Mouse (Mus musculus) hindbrain, embryonic 10.5 days (tissue): ENCODE results near the gene Ocln. TPM values are rescaled to one million over a fixed set of nuclear protein-coding genes. Genes with fewer than 3 reads are reported as not detected.

ENCODE experiments used
- DNase-seq: peaks from one replicate; pipeline ENCODE4 v3.0.0-alpha.2; 2017; ENCODE audit warnings: low spot score
- H3K27ac ChIP-seq: fragments of 300-500 bp; sonication (generic); 2 replicates; pipeline ENCODE4 v1.5.1; 2016; ENCODE audit warnings: mild to moderate bottlenecking, moderate library complexity
- H3K27me3 ChIP-seq: fragments of 300-500 bp; sonication (generic); 2 replicates; pipeline ENCODE4 v1.6.1; 2016; ENCODE audit warnings: mild to moderate bottlenecking; ENCODE audit not compliant: poor library complexity, insufficient read depth, severe bottlenecking
- H3K36me3 ChIP-seq: fragments of 300-500 bp; sonication (generic); 2 replicates; pipeline ENCODE4 v1.6.1; 2016; ENCODE audit warnings: mild to moderate bottlenecking, moderate library complexity
- H3K4me1 ChIP-seq: fragments of 300-500 bp; sonication (generic); replicated peaks from 2 replicates; pipeline ENCODE4 v1.6.1; 2016; ENCODE audit warnings: mild to moderate bottlenecking
- H3K4me3 ChIP-seq: fragments of 300-500 bp; sonication (generic); 2 replicates; pipeline ENCODE4 v1.5.1; 2016; ENCODE audit warnings: mild to moderate bottlenecking, moderate library complexity
- H3K9me3 ChIP-seq: fragments of 300-500 bp; sonication (generic); 2 replicates; pipeline ENCODE4 v1.6.1; 2016; ENCODE audit warnings: mild to moderate bottlenecking, moderate library complexity
- WGBS: fragments of 180-500 bp; shearing (Covaris S2); methylation state at CpG from one replicate; pipeline ENCODE4 v1.1.7; 2016; 5-methylcytosine and 5-hydroxymethylcytosine counted together
- polyA plus RNA-seq: library from polyadenylated mRNA; unstranded; fragments of >200 nt; fragmentation: Nextera tagmentation; extraction: Ambion mirVana; gene quantifications from 2 replicates; pipeline ENCODE4 v1.2.1, GENCODE M21; 2016

Gene Ocln
- polyA plus RNA-seq: 4.4 TPM in 2 replicates

DNA sequence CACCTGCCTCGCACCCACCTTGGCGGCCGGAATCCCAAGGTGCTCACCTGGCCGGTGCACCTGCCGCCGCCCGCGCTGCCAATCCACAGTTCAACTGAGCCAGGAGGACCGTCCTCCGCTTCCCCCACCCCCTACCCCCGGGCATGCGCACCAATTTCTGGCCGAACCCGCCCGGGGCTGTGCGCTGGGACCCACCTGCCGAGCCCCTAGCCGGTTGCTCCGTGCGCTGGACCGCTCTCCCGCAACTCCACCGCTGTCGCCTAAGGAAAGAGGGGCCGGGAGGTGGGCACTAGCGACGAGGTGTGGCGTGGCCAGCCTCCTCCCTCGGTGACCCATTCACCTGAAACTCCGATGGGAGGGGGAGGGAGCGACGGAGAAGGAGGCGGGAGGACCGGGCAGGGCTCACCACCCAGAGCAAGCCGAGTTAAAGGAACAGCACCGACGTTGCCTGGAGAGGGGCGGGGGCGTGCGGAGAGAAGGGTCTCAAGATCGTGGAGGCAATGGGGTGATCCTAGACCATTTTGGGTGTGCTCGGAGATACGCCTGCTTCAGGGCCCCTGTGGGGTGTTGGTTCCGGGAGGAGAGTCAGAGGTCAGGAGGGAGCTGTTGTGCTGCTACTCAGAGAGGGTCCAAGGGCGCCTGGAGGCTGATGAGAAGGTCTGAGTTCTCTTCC lies at the start of gene Ocln:
TSS of gene Ocln (minus strand) at position 350 of the 673 bp plus-strand sequence.
- WGBS: under 1% methylated on average over 45 of the region's 45 CpGs
- Histone ChIP-seq H3K27ac (peak within 1 kb of the TSS; percentile 68), H3K36me3 (no peaks in the 10 kb centered on the region), H3K4me1 (peaks cover 21% of the 10 kb centered on the region), H3K27me3 (peaks cover 62% of the 10 kb centered on the region), H3K4me3 (peak within 1 kb of the TSS; percentile 74), H3K9me3 (no peaks in the 10 kb centered on the region)
- peak; percentile 62 for DNase-seq

DNA sequence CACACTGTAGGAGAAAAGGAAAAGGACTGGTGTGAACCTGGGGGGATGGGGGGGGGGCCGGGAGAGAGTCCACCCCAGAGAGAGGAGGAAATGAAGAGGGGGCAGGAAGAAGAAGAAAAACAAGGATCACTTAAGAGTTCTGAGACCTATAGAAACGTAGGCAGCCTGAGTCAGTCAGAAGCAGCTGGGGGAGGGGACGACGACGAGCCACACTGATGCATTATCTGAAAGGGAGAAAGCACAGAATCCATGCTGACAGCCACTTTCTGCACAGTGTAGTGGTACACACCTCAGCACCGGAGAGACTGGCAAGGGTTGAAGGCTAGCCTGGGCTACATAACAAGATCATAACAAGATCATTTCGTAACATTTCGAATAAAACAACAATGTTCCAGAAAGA lies 48.5 kb upstream of the Ocln start:
- 64% methylated on average over 8 of the region's 8 CpGs for WGBS
- Histone ChIP-seq H3K4me3 (no peak overlapping the region), H3K27ac (no peak overlapping the region), H3K36me3 (no peaks in the 10 kb centered on the region), H3K27me3 (no peaks in the 10 kb centered on the region), H3K4me1 (peaks cover 15% of the 10 kb centered on the region; the same call in 1 of the 2 replicates), H3K9me3 (no peaks in the 10 kb centered on the region)
- no peak for DNase-seq

DNA sequence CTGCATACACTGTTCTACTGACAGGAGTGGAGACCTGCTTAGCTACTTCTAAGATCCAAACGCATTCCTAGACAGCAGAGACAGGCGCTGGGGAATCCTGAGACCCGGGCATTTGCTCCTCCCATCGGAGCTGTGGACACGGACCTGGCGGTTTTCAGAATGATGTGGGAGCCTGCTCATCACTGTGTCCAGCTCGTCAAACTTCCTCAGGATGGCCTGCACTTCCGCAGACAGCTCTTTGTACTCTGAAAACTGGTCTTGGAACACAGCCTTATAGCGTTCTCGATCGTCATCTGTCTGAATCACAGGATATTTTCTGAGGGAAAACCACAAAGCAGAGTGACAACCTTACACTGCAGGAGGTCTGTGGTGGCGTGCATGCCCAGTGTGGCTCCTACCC lies 47.8 kb upstream of the Ocln start:
- 77% methylated on average over 12 of the region's 12 CpGs for WGBS
- peaks cover 15% of the 10 kb centered on the region; the same call in 1 of the 2 replicates for H3K4me1 ChIP-seq
- no peaks in the 10 kb centered on the region for H3K9me3 ChIP-seq
- H3K27me3 ChIP-seq: no peaks in the 10 kb centered on the region
- no peak for DNase-seq
- no peak overlapping the region for H3K27ac ChIP-seq
- H3K36me3 ChIP-seq: no peaks in the 10 kb centered on the region
- H3K4me3 ChIP-seq: no peak overlapping the region

DNA sequence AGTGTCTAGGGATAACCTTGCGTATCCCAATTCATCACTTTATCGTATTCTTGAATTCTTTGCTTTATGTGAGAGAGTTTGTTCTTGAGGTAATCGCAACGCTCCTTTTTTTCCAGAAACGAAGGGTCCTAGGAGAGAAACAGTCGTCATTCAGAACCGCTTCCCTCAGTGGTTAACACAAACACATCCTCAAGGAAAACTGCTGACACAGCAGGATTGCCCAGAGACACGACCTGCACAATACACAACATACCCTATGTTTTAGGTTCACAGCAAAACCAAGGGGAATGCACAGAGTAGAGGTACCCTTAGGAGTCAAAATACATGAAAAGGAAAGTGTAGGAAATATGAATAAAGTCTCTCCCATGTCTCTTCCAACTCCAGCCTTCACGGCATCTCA lies 44.8 kb upstream of the Ocln start:
- Histone ChIP-seq H3K4me3 (no peak overlapping the region), H3K36me3 (no peaks in the 10 kb centered on the region), H3K27ac (no peak overlapping the region), H3K4me1 (peaks cover 10% of the 10 kb centered on the region; the same call in 1 of the 2 replicates), H3K9me3 (no peaks in the 10 kb centered on the region), H3K27me3 (no peaks in the 10 kb centered on the region)
- 78% methylated on average over 9 of the region's 9 CpGs for WGBS
- no peak for DNase-seq

DNA sequence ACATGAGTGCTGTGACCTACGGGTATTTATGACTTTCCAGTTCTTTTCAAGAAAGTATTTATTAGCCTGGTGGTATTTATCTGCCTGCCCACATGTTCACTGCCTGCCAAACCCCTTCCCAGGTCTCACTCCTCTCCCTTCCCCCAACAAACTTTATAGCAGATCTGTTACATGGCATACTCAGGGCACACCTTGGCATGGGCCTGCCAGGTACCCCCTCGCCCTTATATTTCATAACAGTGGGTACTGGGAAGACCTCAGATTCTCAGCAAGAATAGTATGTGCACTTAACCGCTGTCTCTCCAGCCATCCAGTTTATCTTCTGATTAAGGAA lies 43.0 kb upstream of the Ocln start:
- no peaks in the 10 kb centered on the region for H3K27me3 ChIP-seq
- no peak for DNase-seq
- no peaks in the 10 kb centered on the region for H3K36me3 ChIP-seq
- H3K27ac ChIP-seq: no peak overlapping the region
- 87% methylated on average over 3 of the region's 3 CpGs for WGBS
- no peak overlapping the region for H3K4me3 ChIP-seq
- peaks cover 5% of the 10 kb centered on the region; the same call in 1 of the 2 replicates for H3K4me1 ChIP-seq
- no peaks in the 10 kb centered on the region for H3K9me3 ChIP-seq

DNA sequence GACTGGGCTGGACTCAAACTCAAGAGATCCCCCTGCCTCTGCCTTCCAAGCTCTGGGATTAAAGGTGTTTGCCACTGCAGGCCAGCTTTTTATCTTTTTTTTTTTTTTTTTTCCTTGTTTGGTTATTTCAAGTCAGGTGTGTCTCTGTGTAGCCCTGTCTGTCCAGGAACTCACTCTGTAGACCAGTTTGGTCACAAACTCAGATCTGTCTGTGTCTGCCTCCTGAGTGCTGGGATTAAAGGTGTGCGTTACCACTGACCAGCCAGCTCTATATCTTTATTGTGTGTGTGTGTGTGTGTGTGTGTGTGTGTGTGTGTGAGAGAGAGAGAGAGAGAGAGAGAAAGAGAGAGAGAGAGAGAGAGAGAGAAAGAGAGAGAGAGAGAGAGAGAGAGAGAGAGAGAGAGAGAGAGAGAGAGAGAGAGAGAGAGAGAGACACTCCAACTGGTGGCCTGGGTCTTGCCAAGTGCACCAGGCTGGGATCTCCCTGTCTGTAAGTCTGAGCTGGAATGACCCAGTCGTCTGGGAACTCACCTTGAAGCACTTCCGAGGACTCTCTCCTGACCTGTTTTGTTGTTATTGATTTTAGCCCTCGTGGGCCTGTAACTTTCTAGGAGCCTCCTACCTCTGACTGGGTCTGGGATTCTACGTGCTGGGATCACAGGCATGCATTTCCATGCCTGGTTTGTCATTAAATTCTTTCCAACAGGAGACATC lies 42.5 kb upstream of the Ocln start:
- H3K9me3 ChIP-seq: no peaks in the 10 kb centered on the region
- H3K36me3 ChIP-seq: no peaks in the 10 kb centered on the region
- H3K27me3 ChIP-seq: no peaks in the 10 kb centered on the region
- H3K4me3 ChIP-seq: no peak overlapping the region
- 80% methylated on average over 5 of the region's 5 CpGs for WGBS
- peaks cover 5% of the 10 kb centered on the region; the same call in 1 of the 2 replicates for H3K4me1 ChIP-seq
- DNase-seq: no peak
- no peak overlapping the region for H3K27ac ChIP-seq

DNA sequence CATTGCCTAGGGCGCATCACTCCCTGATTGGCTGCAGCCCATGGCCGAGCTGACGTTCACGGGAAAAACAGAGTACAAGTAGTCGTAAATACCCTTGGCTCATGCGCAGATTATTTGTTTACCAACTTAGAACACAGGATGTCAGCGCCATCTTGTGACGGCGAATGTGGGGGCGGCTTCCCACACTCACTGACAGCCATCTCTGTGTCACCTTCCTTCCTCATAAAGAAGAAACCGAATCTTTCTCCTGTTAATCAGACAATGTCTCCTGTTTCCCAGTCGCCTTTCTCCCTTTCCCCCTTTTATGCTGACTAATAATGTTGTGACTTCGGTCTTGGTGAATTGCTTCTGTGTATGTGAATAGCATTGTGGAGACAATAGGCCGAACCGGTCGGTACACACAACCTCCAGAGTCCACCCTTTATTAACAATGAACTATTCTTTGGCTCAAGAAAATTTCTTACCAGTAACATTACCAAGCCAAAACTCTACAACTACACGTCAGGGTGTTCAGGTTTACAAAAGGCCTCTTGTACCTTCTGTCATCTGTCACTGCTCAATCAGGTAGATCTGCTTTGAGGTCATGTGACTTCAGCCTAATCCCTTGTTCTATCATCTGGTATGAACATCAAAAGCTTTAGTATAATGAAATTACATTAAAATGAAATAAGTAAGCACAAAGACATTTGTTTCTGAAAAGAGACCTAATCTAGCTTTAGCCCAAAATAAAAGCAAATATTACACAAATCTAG lies 41.7 kb upstream of the Ocln start:
- Histone ChIP-seq H3K36me3 (no peaks in the 10 kb centered on the region), H3K27ac (no peak overlapping the region), H3K9me3 (no peaks in the 10 kb centered on the region), H3K4me1 (peaks cover 5% of the 10 kb centered on the region; the same call in 1 of the 2 replicates), H3K27me3 (no peaks in the 10 kb centered on the region), H3K4me3 (peak overlapping the region; percentile 2; the same call in 1 of the 2 replicates)
- DNase-seq: no peak
- 60% methylated on average over 12 of the region's 17 CpGs for WGBS

DNA sequence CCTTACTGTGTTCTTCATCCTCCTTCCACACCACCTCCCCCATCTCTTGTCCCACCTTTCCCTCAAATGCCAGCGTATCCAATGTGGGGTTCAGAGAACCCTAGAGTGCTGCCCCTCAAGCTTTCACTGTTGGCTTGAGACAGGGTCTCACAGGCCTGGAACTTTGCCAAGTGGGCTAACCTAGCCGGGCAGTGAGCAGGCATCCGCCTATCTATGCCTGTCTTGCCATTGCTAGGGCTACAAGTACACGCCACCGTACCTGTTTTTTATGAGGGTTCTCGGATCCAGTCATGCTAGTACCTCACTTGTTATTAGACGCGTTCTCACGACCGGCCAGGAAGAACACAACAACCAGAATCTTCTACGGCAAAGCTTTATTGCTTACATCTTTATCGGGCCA lies 36.1 kb upstream of the Ocln start:
- Histone ChIP-seq H3K9me3 (no peaks in the 10 kb centered on the region), H3K27me3 (no peaks in the 10 kb centered on the region), H3K36me3 (no peaks in the 10 kb centered on the region), H3K4me3 (no peak overlapping the region), H3K27ac (no peak overlapping the region), H3K4me1 (no peaks in the 10 kb centered on the region)
- no peak for DNase-seq
- WGBS: 89% methylated on average over 12 of the region's 12 CpGs

DNA sequence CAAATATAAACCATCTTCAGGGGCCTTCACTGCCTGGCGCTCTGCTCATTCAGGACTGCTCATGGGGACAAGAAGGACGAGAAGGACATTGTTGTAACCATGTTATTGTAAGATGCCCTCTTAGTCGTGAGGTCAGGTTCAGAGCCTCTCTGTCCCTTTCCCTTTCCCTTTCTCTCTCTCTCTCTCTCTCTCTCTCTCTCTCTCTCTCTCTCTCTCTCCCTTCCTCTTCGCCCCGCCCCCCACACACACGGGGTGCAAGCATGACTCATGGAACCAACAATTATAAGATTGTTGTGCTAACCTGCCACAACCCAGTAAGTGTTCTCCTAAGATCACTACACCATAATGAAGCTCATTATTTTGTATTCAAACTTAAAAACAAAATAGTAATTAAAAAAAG lies 29.6 kb upstream of the Ocln start:
- no peak overlapping the region for H3K4me3 ChIP-seq
- no peak overlapping the region for H3K27ac ChIP-seq
- H3K36me3 ChIP-seq: no peaks in the 10 kb centered on the region
- WGBS: 49% methylated on average over 6 of the region's 6 CpGs
- no peaks in the 10 kb centered on the region for H3K27me3 ChIP-seq
- no peak for DNase-seq
- H3K9me3 ChIP-seq: no peaks in the 10 kb centered on the region
- H3K4me1 ChIP-seq: peaks cover 10% of the 10 kb centered on the region

DNA sequence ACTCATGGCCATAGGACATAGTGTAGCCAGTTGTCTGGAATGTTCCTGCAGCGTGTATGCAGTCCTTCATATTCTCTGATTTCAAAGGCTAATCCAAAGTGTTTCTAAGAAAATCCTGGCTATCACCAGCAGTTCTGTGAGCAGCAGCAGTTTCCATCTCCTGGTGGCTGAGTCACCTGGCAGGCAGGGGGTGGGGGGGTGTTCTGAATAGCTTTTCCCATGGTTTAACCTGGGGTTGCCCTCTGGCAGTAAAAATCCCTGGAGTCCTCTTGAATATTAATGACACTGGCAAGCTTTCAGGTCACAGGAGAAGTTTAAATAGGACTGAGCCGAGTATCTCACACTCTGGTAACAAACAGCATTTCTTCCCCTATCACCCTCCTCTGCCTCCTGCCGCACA lies 29.2 kb upstream of the Ocln start:
- peaks cover 10% of the 10 kb centered on the region for H3K4me1 ChIP-seq
- no peaks in the 10 kb centered on the region for H3K27me3 ChIP-seq
- H3K9me3 ChIP-seq: no peaks in the 10 kb centered on the region
- 47% methylated on average over 3 of the region's 3 CpGs for WGBS
- H3K36me3 ChIP-seq: no peaks in the 10 kb centered on the region
- H3K27ac ChIP-seq: no peak overlapping the region
- H3K4me3 ChIP-seq: no peak overlapping the region
- DNase-seq: no peak

DNA sequence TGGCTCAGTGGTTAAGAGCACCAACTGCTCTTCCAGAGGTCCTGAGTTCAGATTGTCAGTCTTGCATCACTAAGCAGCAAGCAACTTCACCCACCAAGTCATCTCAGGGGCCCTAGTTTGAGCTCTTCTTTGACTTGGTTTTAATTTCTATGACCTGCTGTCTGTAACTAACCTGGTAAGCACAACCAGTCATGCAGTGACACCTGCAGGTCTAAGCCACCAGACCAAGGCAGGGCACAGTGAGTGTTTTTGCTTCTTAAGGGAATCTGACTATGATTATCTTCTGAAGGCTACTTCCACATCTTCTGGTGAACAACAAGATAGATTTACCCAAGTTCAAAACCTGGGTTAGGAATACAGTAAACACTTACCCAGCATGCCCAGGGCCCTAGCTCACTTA lies 27.4 kb upstream of the Ocln start:
- DNase-seq: no peak
- no peaks in the 10 kb centered on the region for H3K27me3 ChIP-seq
- H3K27ac ChIP-seq: no peak overlapping the region
- no peaks in the 10 kb centered on the region for H3K36me3 ChIP-seq
- H3K9me3 ChIP-seq: no peaks in the 10 kb centered on the region
- H3K4me3 ChIP-seq: no peak overlapping the region
- peaks cover 10% of the 10 kb centered on the region for H3K4me1 ChIP-seq

DNA sequence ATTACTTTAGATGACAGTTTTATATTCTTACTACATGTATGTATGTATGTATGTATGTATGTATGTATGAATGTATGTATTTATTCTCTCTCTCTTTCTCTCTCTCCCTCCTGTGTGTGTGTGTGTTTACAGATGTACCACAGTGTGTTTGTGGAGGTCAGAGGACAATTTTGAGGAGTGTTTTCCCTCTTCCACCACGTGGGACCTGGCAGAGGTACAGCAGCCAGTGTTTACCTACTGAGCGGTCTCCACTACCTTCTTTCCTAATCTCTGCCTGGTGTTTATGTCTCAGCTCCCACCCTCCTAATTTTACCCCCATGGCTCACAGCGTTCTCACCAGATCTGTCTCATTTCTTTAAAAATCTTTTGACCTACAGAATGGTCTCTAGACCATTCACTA lies 26.7 kb upstream of the Ocln start:
- Histone ChIP-seq H3K4me1 (peaks cover 10% of the 10 kb centered on the region), H3K4me3 (no peak overlapping the region), H3K9me3 (no peaks in the 10 kb centered on the region), H3K36me3 (no peaks in the 10 kb centered on the region), H3K27me3 (no peaks in the 10 kb centered on the region), H3K27ac (no peak overlapping the region)
- DNase-seq: no peak
- 57% methylated on average over 3 of the region's 3 CpGs for WGBS

DNA sequence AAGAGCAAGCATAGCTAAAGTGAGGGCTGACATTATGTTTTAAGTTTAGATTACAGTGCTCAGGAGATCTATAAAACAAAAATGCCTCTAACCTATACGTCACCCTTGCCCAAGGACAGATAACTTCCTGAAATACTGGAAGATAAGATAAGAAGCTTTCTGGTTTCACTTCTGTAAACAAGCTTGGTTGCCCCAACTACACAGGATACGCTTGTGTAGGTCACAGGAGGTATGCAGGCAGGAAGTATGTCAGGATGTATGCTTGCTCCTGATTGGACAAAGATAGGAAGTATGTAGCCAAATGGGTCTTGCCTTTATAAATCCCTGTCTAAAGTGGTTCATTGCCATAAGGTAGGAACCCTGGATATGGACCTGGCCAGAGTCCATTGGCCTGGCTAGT lies 23.4 kb upstream of the Ocln start:
- Histone ChIP-seq H3K4me1 (no peaks in the 10 kb centered on the region), H3K27ac (no peak overlapping the region), H3K9me3 (no peaks in the 10 kb centered on the region), H3K36me3 (no peaks in the 10 kb centered on the region), H3K4me3 (no peak overlapping the region), H3K27me3 (no peaks in the 10 kb centered on the region)
- DNase-seq: no peak
- WGBS: 89% methylated on average over 2 of the region's 2 CpGs
